Mouse (Mus musculus) olfactory bulb, adult 2 months (tissue): ENCODE data around the gene Nae1. TPM values are rescaled to one million over a fixed set of nuclear protein-coding genes. Genes with fewer than 3 reads are reported as not detected.
"Not testable (repeated sequence)": the region's sequence is repeated elsewhere in the genome, so short reads cannot be mapped to it uniquely, and the experiment has no call there.

Experiments
- H3K27ac ChIP-seq: fragments of 200-500 bp; 2 replicates; pipeline ENCODE4 v1.5.1; 2012; ENCODE audit warnings: low read depth, low read length; ENCODE audit not compliant: insufficient read depth
- H3K4me1 ChIP-seq: fragments of 200-500 bp; 2 replicates; pipeline ENCODE4 v1.6.1; 2012; ENCODE audit warnings: low read length; ENCODE audit not compliant: control insufficient read depth, insufficient read depth
- H3K4me3 ChIP-seq: fragments of 200-500 bp; 2 replicates; pipeline ENCODE4 v1.5.1; 2012; ENCODE audit warnings: mild to moderate bottlenecking, low read depth, low read length, moderate library complexity; ENCODE audit not compliant: insufficient read depth
- CTCF ChIP-seq: fragments of 200-500 bp; IDR thresholded peaks from 2 replicates; pipeline ENCODE4 v1.5.1; 2012; ENCODE audit warnings: low read depth, mild to moderate bottlenecking, low read length, moderate library complexity; ENCODE audit not compliant: insufficient read depth
- POLR2A ChIP-seq: fragments of 200-500 bp; IDR thresholded peaks from 2 replicates; pipeline ENCODE4 v1.6.1; 2012; ENCODE audit warnings: mild to moderate bottlenecking, low read depth, low read length, moderate library complexity; ENCODE audit not compliant: insufficient read depth
- WGBS: fragments of 180-500 bp; shearing (Covaris S2); methylation state at CpG from one replicate; pipeline ENCODE4 v1.1.7; 2018; 5-methylcytosine and 5-hydroxymethylcytosine counted together
- polyA plus RNA-seq: library from polyadenylated mRNA; stranded (reverse); fragments of >200 nt; gene quantifications from 2 replicates; pipeline ENCODE4 v1.2.4, GENCODE M21; 2012; ENCODE audit warnings: low replicate concordance; ENCODE audit not compliant: missing spikeins, insufficient read depth, insufficient read length

Gene Nae1
- not detected in 2 replicates for polyA plus RNA-seq

DNA sequence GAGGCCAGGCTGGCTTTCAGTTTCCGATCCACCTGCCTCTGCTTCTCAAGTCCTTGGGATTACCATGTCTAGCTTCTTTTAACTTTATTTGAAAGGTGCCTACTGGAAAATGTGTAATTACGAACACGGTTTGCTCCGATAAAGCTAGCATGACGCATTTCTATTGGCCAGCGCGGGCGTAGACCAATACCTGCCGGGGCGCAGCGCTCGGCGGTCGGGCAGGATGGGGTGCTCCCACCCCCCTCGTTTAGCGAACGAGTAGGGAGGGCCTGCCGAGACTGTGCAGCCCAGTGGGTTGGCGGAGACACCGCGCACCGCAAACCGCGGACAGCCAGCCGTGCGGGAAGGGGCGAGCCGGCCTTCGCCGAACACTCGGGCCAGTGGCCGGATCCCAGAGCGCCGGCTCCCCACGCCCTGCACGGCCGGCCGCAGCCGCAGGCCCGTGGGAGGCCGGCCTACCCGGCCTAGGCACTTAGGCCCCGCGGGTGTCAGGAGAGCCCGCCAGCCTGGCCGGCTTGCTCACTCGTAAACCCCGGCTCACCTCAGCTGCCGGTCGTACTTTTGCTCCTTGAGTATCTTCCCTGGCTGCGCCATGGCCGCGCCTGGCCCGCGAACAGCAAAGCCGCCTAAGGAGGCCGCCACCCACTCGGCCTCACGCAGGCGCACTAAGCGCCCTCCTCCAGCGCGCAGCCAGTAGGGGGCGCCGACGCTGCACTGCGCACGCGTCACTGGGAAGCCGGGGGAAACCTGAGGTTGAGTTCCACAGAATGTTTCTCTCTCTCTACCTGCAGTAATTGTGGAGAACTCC lies at the start of gene Nae1, which contains the start of gene Car7:
Gene Nae1 (minus strand): TSS at position 667 of the 808 bp plus-strand sequence.
Gene Car7 (plus strand): TSS at position 719 of the 808 bp plus-strand sequence.
- peak; percentile 92 for TF ChIP-seq POLR2A
- TF ChIP-seq CTCF = peak; percentile 100
- Histone ChIP-seq H3K4me3 (peak within 1 kb of the TSS; percentile 77), H3K4me1 (0 out of 2 replicates have a peak, but pooled peaks cover 2% of the 10 kb centered on the region), H3K27ac (0 out of 2 replicates have a peak within 1 kb of the TSS, but pooled peaks have one; percentile 35)
- under 1% methylated on average over 70 of the region's 70 CpGs for WGBS

DNA sequence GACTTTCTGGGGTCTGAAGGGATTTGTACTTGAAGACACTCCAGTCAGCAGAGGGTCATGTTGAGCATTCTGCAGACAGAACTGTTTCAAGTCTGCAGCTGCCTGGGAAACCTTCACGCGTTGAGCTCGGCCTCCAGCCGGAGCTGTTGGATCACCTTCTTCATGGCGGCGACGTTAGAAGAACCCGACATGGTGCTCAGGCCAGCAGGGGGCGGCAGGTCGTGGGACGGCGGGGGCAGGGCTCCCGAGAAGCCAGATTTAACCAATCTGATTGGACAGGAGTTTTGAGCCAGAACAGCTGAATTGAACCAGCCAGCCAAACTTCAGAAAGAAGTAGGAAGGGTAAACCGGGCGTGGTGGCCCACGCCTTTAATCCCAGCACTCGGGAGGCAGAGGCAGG lies 43.2 kb upstream of the Nae1 start:
- not testable (repeated sequence) for H3K27ac ChIP-seq
- 80% methylated on average over 17 of the region's 17 CpGs for WGBS

DNA sequence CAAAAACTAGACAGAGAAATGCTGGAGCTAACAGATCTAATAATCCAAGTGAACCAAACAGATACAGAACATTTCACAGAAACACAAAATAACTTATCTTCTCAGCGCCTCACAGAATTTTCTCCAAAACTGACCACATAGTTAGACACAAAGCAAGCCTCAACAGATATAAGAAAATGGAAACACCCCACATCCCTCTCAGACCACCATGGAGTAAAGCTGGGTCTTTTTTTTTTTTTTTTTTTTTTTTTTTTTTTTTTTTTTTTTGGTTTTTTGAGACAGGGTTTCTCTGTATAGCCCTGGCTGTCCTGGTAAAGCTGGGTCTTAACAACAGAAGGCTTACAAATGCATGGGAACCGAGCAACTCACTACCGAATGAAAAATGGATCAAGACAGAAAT lies 42.4 kb upstream of the Nae1 start:
- H3K4me3 ChIP-seq = no peak overlapping the region
- no peak for TF ChIP-seq CTCF
- TF ChIP-seq POLR2A = no peak
- H3K27ac ChIP-seq = no peak overlapping the region
- H3K4me1 ChIP-seq = no peaks in the 10 kb centered on the region
- 91% methylated on average over 3 of the region's 3 CpGs for WGBS

More for the DNA sequence above, 43.2 kb upstream of the Nae1 start:
- not testable (repeated sequence) for H3K4me1 ChIP-seq, H3K4me3 ChIP-seq

DNA sequence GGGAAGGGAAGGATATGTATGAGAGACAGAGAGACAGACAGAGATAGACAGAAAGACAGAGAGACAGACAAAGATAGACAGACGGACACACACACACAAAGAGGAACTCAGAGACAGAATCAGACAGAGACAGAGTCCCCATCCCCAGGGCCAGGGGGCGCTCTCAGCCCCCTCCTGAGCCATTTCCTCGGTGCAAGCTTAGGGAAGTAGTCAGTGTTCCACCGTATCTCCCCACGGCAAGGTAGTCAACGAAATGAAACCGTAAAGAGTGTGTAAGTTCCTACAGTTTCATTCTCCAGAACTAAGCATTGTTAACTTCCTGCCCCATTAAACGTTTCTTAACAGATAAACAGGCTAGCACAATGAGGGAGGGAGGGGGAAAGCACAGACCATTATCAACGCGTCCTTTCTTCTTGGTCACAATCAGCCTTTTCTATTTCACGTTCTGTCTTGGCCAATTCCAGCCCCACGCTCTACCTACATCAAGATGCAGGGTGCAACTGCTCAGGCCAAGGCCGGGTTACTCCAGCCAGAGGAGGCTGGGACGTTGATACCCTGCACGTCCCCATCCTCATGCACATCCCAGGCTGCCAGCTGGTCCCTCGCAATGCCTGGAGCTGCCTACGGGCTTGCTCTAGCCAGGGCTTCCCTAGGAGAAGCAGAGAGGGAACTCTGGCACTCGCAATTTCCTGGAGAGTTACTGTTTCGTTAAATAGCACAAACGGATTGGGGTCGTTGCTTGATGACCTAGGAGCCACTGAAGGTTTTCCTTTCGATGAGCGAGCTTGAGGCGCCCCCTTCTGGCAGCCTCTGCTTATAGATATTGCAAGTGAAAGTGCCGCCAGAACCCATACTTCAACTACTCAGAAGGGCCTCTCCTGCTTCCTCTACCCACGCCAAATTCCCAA lies 36.3 kb upstream of the Nae1 start:
- H3K4me1 ChIP-seq = no peaks in the 10 kb centered on the region
- WGBS = 4% methylated on average over 26 of the region's 26 CpGs
- peak overlapping the region; percentile 55 for H3K4me3 ChIP-seq
- TF ChIP-seq CTCF (peak; percentile 70), POLR2A (no peak)
- no peak overlapping the region for H3K27ac ChIP-seq

DNA sequence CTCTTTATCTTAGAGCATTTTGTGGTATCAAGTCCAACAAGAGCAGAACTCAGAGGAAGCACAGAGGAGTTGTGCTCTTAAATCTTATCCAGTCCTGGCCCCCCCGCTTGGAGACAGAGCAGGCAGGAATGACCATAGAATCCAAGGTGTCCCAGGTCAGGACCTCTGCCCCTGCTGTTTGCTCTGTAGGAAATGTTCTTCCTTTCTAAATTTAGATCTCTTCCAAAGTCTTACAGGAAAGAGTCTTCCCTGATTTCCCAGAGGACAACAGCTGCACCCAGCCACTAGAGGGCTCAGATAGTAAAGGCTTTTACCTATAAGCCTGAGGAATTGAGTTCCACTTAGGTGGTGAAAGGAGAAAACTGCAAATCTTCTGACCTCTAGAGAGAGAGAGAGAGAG lies 35.1 kb upstream of the Nae1 start:
- Histone ChIP-seq H3K4me3 (no peak overlapping the region), H3K4me1 (no peaks in the 10 kb centered on the region), H3K27ac (no peak overlapping the region)
- 60% methylated on average over 1 of the region's 1 CpGs for WGBS
- no peak for TF ChIP-seq CTCF
- TF ChIP-seq POLR2A = no peak

DNA sequence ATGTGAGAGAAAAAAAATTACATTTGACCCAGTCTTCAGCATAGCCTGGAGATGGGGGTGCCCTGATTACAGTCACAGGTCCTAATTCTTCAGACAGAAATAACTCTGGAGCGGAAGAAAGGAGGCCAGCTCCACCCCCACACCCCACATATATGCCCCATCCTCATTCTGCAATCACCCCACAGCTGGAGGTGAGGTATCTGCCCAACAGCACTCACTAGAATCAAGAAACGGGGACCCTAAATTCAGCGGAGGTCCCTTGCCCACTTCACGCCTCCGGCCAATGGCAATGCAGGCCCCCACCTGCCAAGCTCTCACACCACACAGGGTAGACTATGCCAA lies 31.0 kb upstream of the Nae1 start:
- TF ChIP-seq CTCF (no peak), POLR2A (no peak)
- Histone ChIP-seq H3K27ac (no peak overlapping the region), H3K4me1 (no peaks in the 10 kb centered on the region), H3K4me3 (no peak overlapping the region)
- 88% methylated on average over 5 of the region's 5 CpGs for WGBS

DNA sequence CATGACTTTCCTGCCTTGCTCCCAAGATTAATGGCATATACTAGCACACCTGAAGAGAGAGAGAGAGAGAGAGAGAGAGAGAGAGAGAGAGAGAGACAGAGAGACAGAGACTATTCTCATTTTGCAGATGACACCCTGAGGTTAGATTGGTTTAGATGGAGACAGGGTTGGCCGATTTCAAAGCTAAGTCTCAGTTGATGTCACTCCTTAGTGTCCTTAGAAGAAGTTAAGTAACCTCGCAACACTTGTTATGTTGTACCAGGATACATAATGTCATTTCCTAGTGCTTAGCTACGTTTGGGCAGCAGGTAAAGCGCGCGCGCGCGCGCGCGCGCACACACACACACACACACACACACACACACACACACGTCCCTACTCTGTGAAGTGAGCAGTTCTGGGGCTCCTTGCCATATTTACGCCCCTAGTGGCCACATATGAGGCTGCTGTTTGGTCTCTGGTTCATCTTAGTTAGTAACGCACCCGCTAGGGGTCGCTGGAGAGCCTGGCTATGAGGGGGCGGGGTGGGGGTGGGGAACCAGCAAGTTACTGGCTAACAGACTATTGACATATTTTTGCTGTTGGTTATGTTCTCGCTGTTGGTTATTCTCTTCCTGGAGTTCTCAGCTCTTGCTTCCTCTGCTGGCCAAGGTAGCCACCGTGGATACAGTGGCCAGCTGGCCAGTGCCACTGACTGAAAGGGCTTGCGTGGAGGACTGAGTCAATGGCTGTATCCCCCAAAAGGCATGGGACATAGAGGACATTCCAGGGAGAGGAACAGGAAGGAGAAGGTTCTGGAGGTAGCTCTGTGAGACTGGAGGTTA lies 30.4 kb upstream of the Nae1 start:
- TF ChIP-seq CTCF (peak; percentile 56; the same call in 1 of the 2 replicates), POLR2A (no peak)
- no peak overlapping the region for H3K4me3 ChIP-seq
- WGBS = 14% methylated on average over 22 of the region's 22 CpGs

DNA sequence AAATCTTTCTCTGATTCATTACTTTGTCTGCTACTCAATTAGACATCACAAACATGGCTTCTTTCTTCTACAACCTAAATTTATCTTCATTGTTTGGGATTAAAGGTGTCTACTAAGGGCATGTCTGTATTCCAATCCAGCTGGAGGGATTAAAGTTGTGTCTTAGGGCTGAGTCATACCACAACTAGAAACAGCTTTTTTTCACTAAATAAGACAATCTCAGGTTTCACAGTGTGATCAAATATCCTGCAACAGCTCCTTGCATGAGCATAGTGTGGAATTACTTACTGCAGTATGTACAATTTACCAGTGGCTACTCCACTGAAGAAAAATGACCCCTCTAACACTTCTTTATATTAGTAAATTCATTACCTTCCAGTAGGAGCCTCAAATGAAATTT lies 26.3 kb upstream of the Nae1 start:
- no peak overlapping the region for H3K27ac ChIP-seq
- H3K4me3 ChIP-seq = no peak overlapping the region
- TF ChIP-seq POLR2A = no peak
- no peak for TF ChIP-seq CTCF
- no peaks in the 10 kb centered on the region for H3K4me1 ChIP-seq

More for the DNA sequence above, 30.4 kb upstream of the Nae1 start:
- Histone ChIP-seq H3K27ac (no peak overlapping the region), H3K4me1 (no peaks in the 10 kb centered on the region)

DNA sequence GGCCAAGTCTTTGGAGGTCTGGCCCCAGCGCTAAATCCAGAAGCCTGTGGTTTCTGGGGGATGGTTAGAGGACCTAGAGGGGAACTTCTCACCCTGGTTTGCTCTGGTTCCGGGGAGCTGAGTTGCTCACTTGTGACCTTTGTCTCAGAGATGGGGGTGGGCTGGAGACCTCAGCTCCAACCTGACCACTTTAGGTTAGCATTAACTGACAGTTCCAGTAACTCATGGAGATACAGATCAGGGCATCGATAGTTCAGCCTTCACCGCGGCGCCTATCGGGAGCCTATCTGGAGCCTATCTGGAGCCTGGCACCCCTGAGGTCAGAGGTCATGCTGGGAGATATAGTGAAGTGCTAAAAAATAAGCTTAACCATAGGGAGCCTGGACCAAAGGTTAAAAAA lies 22.8 kb upstream of the Nae1 start:
- no peaks in the 10 kb centered on the region for H3K4me1 ChIP-seq
- TF ChIP-seq POLR2A (no peak), CTCF (no peak)
- H3K4me3 ChIP-seq = no peak overlapping the region
- 92% methylated on average over 7 of the region's 7 CpGs for WGBS
- no peak overlapping the region for H3K27ac ChIP-seq
